24 mouse cellular contexts compared by ENCODE assay signal in genomic region chr5:47185868-47186267, GRCm38 (mm10).
DNase-seq lines count a peak whose midpoint lies in the region; ATAC-seq and TF ChIP-seq lines count a peak whose summit lies in the region.
"Had no signal": no experiment of that assay in that cellular context is flagged by ENCODE, and none has a peak within 500 bp of the region (broad histone marks: within the 10 kb centered on the region; RNA-seq: fewer than 3 reads in every experiment).

No protein-coding gene starts in this region.

- DNase-seq in embryonic facial prominence, embryonic 14.5 days (ENCODE audit: low spot score), result peak; percentile 31
- no peak for DNase-seq in embryonic facial prominence, embryonic 10.5 days (ENCODE audit: low spot score)
- DNase-seq in heart, postnatal 0 days (ENCODE audit: low spot score), result peak; percentile 55
- DNase-seq in kidney, postnatal 14 days, result peak; percentile 6
- DNase-seq in kidney, postnatal 4 days, result no peak
- DNase-seq in 416B (ENCODE audit: low read depth), result peak; percentile 21
- DNase-seq in limb, embryonic 10.5 days (ENCODE audit: low spot score), result no peak
- DNase-seq: adrenal gland, postnatal 36 days; cerebellum, adult 18-20 months; gastrocnemius, postnatal 36 days; kidney, adult 9 months; layer of hippocampus, adult 9-11 months; lung, postnatal 10 days; retina, postnatal 1 day; right cerebral cortex, postnatal 25 days; spleen, adult 18-20 months had no signal

- no peak overlapping the region for H3K4me2 ChIP-seq in embryonic facial prominence, embryonic 14.5 days (ENCODE audit: low read depth, low read length)
- H3K4me2 ChIP-seq in heart, postnatal 0 days (ENCODE audit: low read depth, low read length), result no peak overlapping the region
- H3K4me2 ChIP-seq in heart, embryonic 12.5 days, result no peak overlapping the region
- H3K4me2 ChIP-seq: limb, embryonic 15.5 days; midbrain, embryonic 15.5 days; neural tube, embryonic 13.5 days had no signal

- TF ChIP-seq CTCF in heart, postnatal 0 days (IDR thresholded peaks at IDR 0.05; ENCODE audit: low read depth), result no peak

- H3K27ac ChIP-seq in embryonic facial prominence, embryonic 14.5 days (replicated peaks; ENCODE audit: low read depth, low read length), result no peak overlapping the region
- H3K27ac ChIP-seq in embryonic facial prominence, embryonic 10.5 days (replicated peaks), result no peak overlapping the region
- no peak overlapping the region for H3K27ac ChIP-seq in heart, postnatal 0 days (ENCODE audit: low read depth)
- H3K27ac ChIP-seq in heart, embryonic 12.5 days (ENCODE audit: poor library complexity, severe bottlenecking), result no peak overlapping the region
- H3K27ac ChIP-seq in limb, embryonic 10.5 days, result no peak overlapping the region
- H3K27ac ChIP-seq: left cerebral cortex, adult 2 months; limb, embryonic 15.5 days; liver, embryonic 14.5 days; midbrain, embryonic 15.5 days; neural tube, embryonic 13.5 days had no signal

- H3K9ac ChIP-seq in embryonic facial prominence, embryonic 14.5 days (ENCODE audit: low read depth, low read length), result no peak overlapping the region
- H3K9ac ChIP-seq in heart, postnatal 0 days (replicated peaks; ENCODE audit: low read depth, low read length), result no peak overlapping the region
- no peak overlapping the region for H3K9ac ChIP-seq in heart, embryonic 12.5 days
- H3K9ac ChIP-seq: limb, embryonic 15.5 days; liver, embryonic 14.5 days; midbrain, embryonic 15.5 days; neural tube, embryonic 13.5 days had no signal

- no peaks in the 10 kb centered on the region for H3K4me1 ChIP-seq in embryonic facial prominence, embryonic 14.5 days (ENCODE audit: control insufficient read depth, insufficient read depth, low read length)
- H3K4me1 ChIP-seq in embryonic facial prominence, embryonic 10.5 days, result no peaks in the 10 kb centered on the region
- no peaks in the 10 kb centered on the region for H3K4me1 ChIP-seq in heart, postnatal 0 days (ENCODE audit: control insufficient read depth, insufficient read depth)
- no peaks in the 10 kb centered on the region; the same call in 1 of the 2 replicates for H3K4me1 ChIP-seq in heart, embryonic 12.5 days (replicated peaks)
- H3K4me1 ChIP-seq in limb, embryonic 10.5 days, result no peaks in the 10 kb centered on the region
- H3K4me1 ChIP-seq: limb, embryonic 15.5 days; midbrain, embryonic 15.5 days; neural tube, embryonic 13.5 days had no signal

- ATAC-seq in embryonic facial prominence, embryonic 14.5 days (ENCODE audit: low read depth), result peak; percentile 22; the same call in 1 of the 2 replicates
- ATAC-seq in heart, postnatal 0 days (ENCODE audit: insufficient read depth, low read depth), result no peak
- ATAC-seq in heart, embryonic 12.5 days (ENCODE audit: insufficient number of reproducible peaks, low FRiP score), result no peak
- ATAC-seq: midbrain, embryonic 15.5 days; Patski had no signal

- H3K27me3 ChIP-seq in embryonic facial prominence, embryonic 14.5 days (replicated peaks; ENCODE audit: control insufficient read depth, insufficient read depth, low read length), result no peaks in the 10 kb centered on the region
- no peaks in the 10 kb centered on the region for H3K27me3 ChIP-seq in embryonic facial prominence, embryonic 10.5 days (replicated peaks; ENCODE audit: low read depth, poor library complexity, severe bottlenecking)
- no peaks in the 10 kb centered on the region for H3K27me3 ChIP-seq in heart, postnatal 0 days (ENCODE audit: control insufficient read depth, insufficient read depth, low read length)
- no peaks in the 10 kb centered on the region for H3K27me3 ChIP-seq in heart, embryonic 12.5 days (replicated peaks)
- no peaks in the 10 kb centered on the region for H3K27me3 ChIP-seq in limb, embryonic 10.5 days (ENCODE audit: low read depth, poor library complexity, severe bottlenecking)
- H3K27me3 ChIP-seq: limb, embryonic 15.5 days; midbrain, embryonic 15.5 days; neural tube, embryonic 13.5 days had no signal

- no peak overlapping the region for H3K4me3 ChIP-seq in embryonic facial prominence, embryonic 14.5 days (ENCODE audit: low read depth, low read length)
- no peak overlapping the region for H3K4me3 ChIP-seq in embryonic facial prominence, embryonic 10.5 days
- no peak overlapping the region for H3K4me3 ChIP-seq in heart, postnatal 0 days (ENCODE audit: low read depth, low read length)
- H3K4me3 ChIP-seq in heart, embryonic 12.5 days, result no peak overlapping the region
- H3K4me3 ChIP-seq in limb, embryonic 10.5 days, result no peak overlapping the region
- H3K4me3 ChIP-seq: left cerebral cortex, adult 2 months; limb, embryonic 15.5 days; midbrain, embryonic 15.5 days; myocyte; neural tube, embryonic 13.5 days had no signal

- H3K9me3 ChIP-seq in embryonic facial prominence, embryonic 14.5 days (ENCODE audit: control insufficient read depth, low read length), result no peaks in the 10 kb centered on the region
- H3K9me3 ChIP-seq in embryonic facial prominence, embryonic 10.5 days, result no peaks in the 10 kb centered on the region
- no peaks in the 10 kb centered on the region for H3K9me3 ChIP-seq in heart, postnatal 0 days (replicated peaks; ENCODE audit: control insufficient read depth, low read length)
- H3K9me3 ChIP-seq in heart, embryonic 12.5 days (replicated peaks), result no peaks in the 10 kb centered on the region
- H3K9me3 ChIP-seq in limb, embryonic 10.5 days (replicated peaks), result no peaks in the 10 kb centered on the region
- H3K9me3 ChIP-seq: limb, embryonic 15.5 days; midbrain, embryonic 15.5 days; neural tube, embryonic 13.5 days had no signal

- no peaks in the 10 kb centered on the region for H3K36me3 ChIP-seq in embryonic facial prominence, embryonic 14.5 days (ENCODE audit: control insufficient read depth, insufficient read depth, low read length)
- H3K36me3 ChIP-seq in embryonic facial prominence, embryonic 10.5 days (replicated peaks), result no peaks in the 10 kb centered on the region
- H3K36me3 ChIP-seq in heart, postnatal 0 days (replicated peaks; ENCODE audit: control insufficient read depth, insufficient read depth, low read length), result no peaks in the 10 kb centered on the region
- H3K36me3 ChIP-seq in heart, embryonic 12.5 days, result no peaks in the 10 kb centered on the region
- H3K36me3 ChIP-seq in limb, embryonic 10.5 days, result no peaks in the 10 kb centered on the region
- H3K36me3 ChIP-seq: limb, embryonic 15.5 days; midbrain, embryonic 15.5 days; neural tube, embryonic 13.5 days had no signal

- no peak for TF ChIP-seq EP300 in heart, postnatal 0 days (IDR thresholded peaks at IDR 0.05; ENCODE audit: low read depth)

Comparison
In these comparisons a context has a peak if more than half of its experiments do, and no peak if none do; other contexts are left out.
1. DNase-seq: peak in embryonic facial prominence, embryonic 14.5 days (single experiment), heart, postnatal 0 days (single experiment), kidney, postnatal 14 days (single experiment) and 416B (single experiment); none in embryonic facial prominence, embryonic 10.5 days (single experiment), kidney, postnatal 4 days (0 of 2) and limb, embryonic 10.5 days (single experiment).